In the genomic region with DNA sequence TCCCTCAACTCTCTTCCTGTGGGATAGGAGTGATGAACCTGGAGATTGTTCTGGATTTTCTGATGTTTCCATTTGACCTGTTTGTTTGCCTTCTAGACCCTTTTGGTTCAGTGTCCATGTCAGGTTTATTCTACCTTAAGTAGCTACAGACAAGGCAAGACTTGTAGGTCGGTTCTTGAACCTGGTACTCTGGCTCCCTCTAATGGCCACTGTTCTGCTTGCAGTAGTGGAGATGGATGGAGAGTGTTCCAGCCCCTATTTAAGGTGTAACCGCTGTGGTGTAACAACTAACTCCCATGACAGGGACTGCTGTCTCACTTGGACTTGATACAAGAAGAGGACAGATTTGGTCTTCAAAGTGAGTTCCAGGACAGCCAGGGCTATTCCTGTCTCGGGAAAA, we compare ENCODE assay signal across 7 mouse cellular contexts. TPM values are rescaled to one million over a fixed set of nuclear protein-coding genes. Genes with fewer than 3 reads are reported as not detected.
DNase-seq lines count a peak whose midpoint lies in the region; TF ChIP-seq lines count a peak whose summit lies in the region.

No protein-coding gene starts in this region.

- WGBS in lung, adult 2 months, result 16% methylated on average over 3 of the region's 3 CpGs

- TF ChIP-seq POLR2A in lung, adult 2 months (IDR thresholded peaks at IDR 0.05; ENCODE audit: borderline replicate concordance, extremely low read depth, low read depth, low read length), result no peak

- peak; percentile 54 for TF ChIP-seq CTCF in lung, adult 2 months (IDR thresholded peaks at IDR 0.05; ENCODE audit: insufficient read depth, low read length)

- H3K4me3 ChIP-seq in lung, adult 2 months (replicated peaks; ENCODE audit: extremely low read depth, low read depth, low read length), result no peak overlapping the region

- H3K4me1 ChIP-seq in lung, adult 2 months (ENCODE audit: control insufficient read depth, insufficient read depth, low read length), result no peaks in the 10 kb centered on the region

- peak; percentile 76 to 84 for DNase-seq in CD8-positive naive resting alpha-beta T cell, adult 2 months (ENCODE audit: low read depth in 2 of 2, low spot score in 2 of 2)
- peak; percentile 54 for DNase-seq in Muller cell, postnatal 12 days (ENCODE audit: inconsistent ontology term)
- DNase-seq in cerebellum, adult 9-10 months, result peak; percentile 85
- peak; percentile 68 for DNase-seq in gastrocnemius, postnatal 10 days
- DNase-seq in layer of hippocampus, adult 11-12 months (ENCODE audit: low spot score), result peak; percentile 77
- DNase-seq in lung, adult 2 months, result peak; percentile 66
- DNase-seq in right cerebral cortex, postnatal 10 days (ENCODE audit: low spot score in 2 of 2), result peak; percentile 50 to 73

RNA-seq across cellular contexts. Expression of a gene that starts 3.8 kb away (rescaled TPM):
- 10 to 100 TPM; 51.6 to 54.7 TPM for total RNA-seq in gastrocnemius, postnatal 10 days (2021)
- 4.5 and 4.7 TPM in 2 replicates for polyA plus RNA-seq in lung, adult 2 months (2012; rRNA removed)

RNA-seq across cellular contexts. Expression of a gene that starts 32.5 kb away (rescaled TPM):
- under 1 TPM in 1 of 2 experiments, not detected in 1; 0.14 TPM for total RNA-seq in gastrocnemius, postnatal 10 days (2021)
- 0.21 and 0.24 TPM in 2 replicates for polyA plus RNA-seq in lung, adult 2 months (2012; rRNA removed)
